Mouse (Mus musculus): ENCODE data around the gene Lhfpl5. TPM values are rescaled to one million over a fixed set of nuclear protein-coding genes. Genes with fewer than 3 reads are reported as not detected.
"Not testable (repeated sequence)": the region's sequence is repeated elsewhere in the genome, so short reads cannot be mapped to it uniquely, and the experiment has no call there.

Gene Lhfpl5
- polyA plus RNA-seq, 1 experiment: 0.06 TPM

- Histone ChIP-seq H3K79me3 (ENCODE audit: low read depth) (no peaks in the 10 kb centered on the region), H3K27me3 (ENCODE audit: control insufficient read depth, insufficient read depth, insufficient read length) (peaks cover 15% of the 10 kb centered on the region), H3K79me2 (ENCODE audit: control insufficient read depth, insufficient read depth) (no peaks in the 10 kb centered on the region), H3ac (ENCODE audit: control insufficient read depth, insufficient read length, low read depth) (no peak within 1 kb of the TSS), H3K36me3 (ENCODE audit: control insufficient read depth, insufficient read depth) (no peaks in the 10 kb centered on the region), H3K4me3 (ENCODE audit: insufficient read depth, poor library complexity, severe bottlenecking) (no peak within 1 kb of the TSS)
- TF ChIP-seq MAX (IDR thresholded peaks at IDR 0.05): no peak
- no peak for TF ChIP-seq MYOG (IDR thresholded peaks at IDR 0.05; ENCODE audit: control insufficient read depth, extremely low read depth, insufficient read length)
- no peak for TF ChIP-seq CEBPB (IDR thresholded peaks at IDR 0.05; ENCODE audit: low read depth)
- TF ChIP-seq MYOD1 (IDR thresholded peaks at IDR 0.05; ENCODE audit: control insufficient read depth, insufficient read length, low read depth): no peak
- no peak for TF ChIP-seq CTCF (IDR thresholded peaks at IDR 0.05; ENCODE audit: control insufficient read depth, insufficient read depth, insufficient read length)
- no peak for TF ChIP-seq USF1 (IDR thresholded peaks at IDR 0.05; ENCODE audit: low read depth)
- no peak for TF ChIP-seq FOSL1 (IDR thresholded peaks at IDR 0.05; ENCODE audit: insufficient read depth, low read length, poor library complexity, severe bottlenecking)
Measured at GRCm38 (mm10) chr17:28549111-28549510, 26.3 kb upstream of the Lhfpl5 start, which contains the start of gene Clpsl2. Gene Clpsl2 (plus strand): TSS chr17:28549411.

GRCm38 (mm10) chr17:28553040-28553793, 22.2 kb upstream of the Lhfpl5 start:
- no peaks in the 10 kb centered on the region for H3K36me3 ChIP-seq (ENCODE audit: control insufficient read depth, insufficient read depth)
- H3ac ChIP-seq (ENCODE audit: control insufficient read depth, insufficient read length, low read depth): no peak overlapping the region
- H3K79me2 ChIP-seq (ENCODE audit: control insufficient read depth, insufficient read depth): no peaks in the 10 kb centered on the region
- TF ChIP-seq MYOD1 (IDR thresholded peaks at IDR 0.05; ENCODE audit: control insufficient read depth, insufficient read length, low read depth): no peak
- peak; percentile 85 for TF ChIP-seq CTCF (IDR thresholded peaks at IDR 0.05; ENCODE audit: control insufficient read depth, insufficient read depth, insufficient read length)
- TF ChIP-seq MYOG (IDR thresholded peaks at IDR 0.05; ENCODE audit: control insufficient read depth, extremely low read depth, insufficient read length): no peak
- no peaks in the 10 kb centered on the region for H3K79me3 ChIP-seq (ENCODE audit: low read depth)
- H3K4me3 ChIP-seq (ENCODE audit: insufficient read depth, poor library complexity, severe bottlenecking): no peak overlapping the region
- H3K27me3 ChIP-seq (ENCODE audit: control insufficient read depth, insufficient read depth, insufficient read length): peaks cover 12% of the 10 kb centered on the region

- H3ac ChIP-seq (ENCODE audit: control insufficient read depth, insufficient read length, low read depth); H3K79me2 ChIP-seq (ENCODE audit: control insufficient read depth, insufficient read depth); H3K36me3 ChIP-seq (ENCODE audit: control insufficient read depth, insufficient read depth); H3K27me3 ChIP-seq (ENCODE audit: control insufficient read depth, insufficient read depth, insufficient read length); H3K79me3 ChIP-seq (ENCODE audit: low read depth); H3K4me3 ChIP-seq (ENCODE audit: insufficient read depth, poor library complexity, severe bottlenecking): not testable (repeated sequence)
Measured at GRCm38 (mm10) chr17:28554021-28554420, 21.4 kb upstream of the Lhfpl5 start.

- TF ChIP-seq FOSL1 (IDR thresholded peaks at IDR 0.05; ENCODE audit: insufficient read depth, low read length, poor library complexity, severe bottlenecking) (no peak), USF1 (IDR thresholded peaks at IDR 0.05; ENCODE audit: low read depth) (peak; percentile 80)
- Histone ChIP-seq H3K36me3 (ENCODE audit: control insufficient read depth, insufficient read depth) (no peaks in the 10 kb centered on the region), H3K79me3 (ENCODE audit: low read depth) (no peaks in the 10 kb centered on the region), H3K79me2 (ENCODE audit: control insufficient read depth, insufficient read depth) (no peaks in the 10 kb centered on the region), H3ac (ENCODE audit: control insufficient read depth, insufficient read length, low read depth) (no peak overlapping the region), H3K4me3 (ENCODE audit: insufficient read depth, poor library complexity, severe bottlenecking) (no peak overlapping the region), H3K27me3 (ENCODE audit: control insufficient read depth, insufficient read depth, insufficient read length) (peaks cover 26% of the 10 kb centered on the region)
Measured at GRCm38 (mm10) chr17:28556635-28557396, 18.6 kb upstream of the Lhfpl5 start.

GRCm38 (mm10) chr17:28557772-28558171, 17.7 kb upstream of the Lhfpl5 start:
- H3K36me3 ChIP-seq (ENCODE audit: control insufficient read depth, insufficient read depth): no peaks in the 10 kb centered on the region
- H3K79me3 ChIP-seq (ENCODE audit: low read depth): no peaks in the 10 kb centered on the region
- H3K79me2 ChIP-seq (ENCODE audit: control insufficient read depth, insufficient read depth): no peaks in the 10 kb centered on the region
- no peak for TF ChIP-seq USF1 (IDR thresholded peaks at IDR 0.05; ENCODE audit: low read depth)
- no peak for TF ChIP-seq MYOD1 (IDR thresholded peaks at IDR 0.05; ENCODE audit: control insufficient read depth, insufficient read length, low read depth)
- no peak for TF ChIP-seq CEBPB (IDR thresholded peaks at IDR 0.05; ENCODE audit: low read depth)
- TF ChIP-seq FOSL1 (IDR thresholded peaks at IDR 0.05; ENCODE audit: insufficient read depth, low read length, poor library complexity, severe bottlenecking): no peak
- no peak for TF ChIP-seq MAX (IDR thresholded peaks at IDR 0.05)
- TF ChIP-seq CTCF (IDR thresholded peaks at IDR 0.05; ENCODE audit: control insufficient read depth, insufficient read depth, insufficient read length): no peak
- no peak for TF ChIP-seq MYOG (IDR thresholded peaks at IDR 0.05; ENCODE audit: control insufficient read depth, extremely low read depth, insufficient read length)
- no peak overlapping the region for H3ac ChIP-seq (ENCODE audit: control insufficient read depth, insufficient read length, low read depth)
- no peak overlapping the region for H3K4me3 ChIP-seq (ENCODE audit: insufficient read depth, poor library complexity, severe bottlenecking)
- peaks cover 31% of the 10 kb centered on the region for H3K27me3 ChIP-seq (ENCODE audit: control insufficient read depth, insufficient read depth, insufficient read length)

- H3K4me3 ChIP-seq (ENCODE audit: insufficient read depth, poor library complexity, severe bottlenecking): no peak within 1 kb of the TSS
- no peaks in the 10 kb centered on the region for H3K79me2 ChIP-seq (ENCODE audit: control insufficient read depth, insufficient read depth)
- no peak within 1 kb of the TSS for H3ac ChIP-seq (ENCODE audit: control insufficient read depth, insufficient read length, low read depth)
- H3K79me3 ChIP-seq (ENCODE audit: low read depth): no peaks in the 10 kb centered on the region
- no peaks in the 10 kb centered on the region for H3K36me3 ChIP-seq (ENCODE audit: control insufficient read depth, insufficient read depth)
- peaks cover 31% of the 10 kb centered on the region for H3K27me3 ChIP-seq (ENCODE audit: control insufficient read depth, insufficient read depth, insufficient read length)
- TF ChIP-seq MAX (IDR thresholded peaks at IDR 0.05): no peak
- no peak for TF ChIP-seq USF1 (IDR thresholded peaks at IDR 0.05; ENCODE audit: low read depth)
Measured at GRCm38 (mm10) chr17:28560598-28560997, 14.8 kb upstream of the Lhfpl5 start, which contains the start of gene Clps. Gene Clps (minus strand): TSS chr17:28560766.

All from C2C12 (cell line).